Mouse (Mus musculus) CH12.LX (cell line): ENCODE measurements around the gene Dhcr7. TPM values are rescaled to one million over a fixed set of nuclear protein-coding genes. Genes with fewer than 3 reads are reported as not detected.

Source experiments
- DNase-seq: peaks from one replicate; pipeline ENCODE4 v3.0.0-alpha.2; 2013; ENCODE audit errors: extremely low read depth
- H3K27ac ChIP-seq: 2 replicates; pipeline ENCODE4 v1.5.1; 2012; ENCODE audit warnings: low read depth, mild to moderate bottlenecking, control low read depth, moderate library complexity; ENCODE audit not compliant: insufficient read depth
- H3K27me3 ChIP-seq: replicated peaks from 2 replicates; pipeline ENCODE3; 2012; ENCODE audit warnings: inconsistent platforms
- H3K36me3 ChIP-seq, 2 experiments: replicated peaks in 1 of 2; 2 replicates each; pipeline versions ENCODE3 to v1.6.1; 2012; ENCODE audit warnings: inconsistent platforms in 1 of 2, low read length in 1 of 2, mild to moderate bottlenecking in 1 of 2, mixed read lengths in 1 of 2, moderate library complexity in 1 of 2; ENCODE audit not compliant: control insufficient read depth in 1 of 2, insufficient read depth in 1 of 2
- H3K4me1 ChIP-seq, 2 experiments: 2 replicates each; pipeline ENCODE4 v1.6.1; 2012; ENCODE audit warnings: inconsistent platforms in 1 of 2, moderate library complexity in 1 of 2; ENCODE audit not compliant: insufficient read depth in 2 of 2, control insufficient read depth in 1 of 2
- H3K4me2 ChIP-seq: 2 replicates; pipeline ENCODE4 v1.6.1; 2012; ENCODE audit warnings: low read depth, mild to moderate bottlenecking, control low read depth; ENCODE audit not compliant: poor library complexity, insufficient read depth, severe bottlenecking
- H3K4me3 ChIP-seq, 3 experiments: fragments of 150-350 bp in 1 of 3; sonication (generic) in 1 of 3; replicated peaks in 1 of 3; 2 replicates each; pipeline versions ENCODE3 to v1.5.1; 2011 to 2012; ENCODE audit warnings: low read depth in 2 of 3, low read length in 2 of 3, mild to moderate bottlenecking in 2 of 3, moderate library complexity in 2 of 3, control low read depth in 1 of 3, improper control_type of control experiment in 1 of 3, inconsistent platforms in 1 of 3, mixed read lengths in 1 of 3; ENCODE audit not compliant: poor library complexity in 1 of 3
- H3K79me2 ChIP-seq: replicated peaks from 2 replicates; pipeline ENCODE4 v1.6.1; 2012; ENCODE audit warnings: mild to moderate bottlenecking, moderate library complexity; ENCODE audit not compliant: control insufficient read depth, poor library complexity, insufficient read depth, severe bottlenecking; ENCODE audit errors: extremely low read depth
- H3K9ac ChIP-seq: 2 replicates; pipeline ENCODE4 v1.6.1; 2012; ENCODE audit warnings: low read depth, mild to moderate bottlenecking, control low read depth, moderate library complexity; ENCODE audit not compliant: insufficient read depth
- H3K9me3 ChIP-seq: replicated peaks from 2 replicates; pipeline ENCODE3; 2012; ENCODE audit warnings: low read length, inconsistent platforms, mixed read lengths
- CHD1 ChIP-seq: IDR thresholded peaks from 2 replicates; pipeline ENCODE4 v1.6.1; 2012; ENCODE audit warnings: low read depth, low read length, improper control_type of control experiment, inconsistent platforms
- E2F4 ChIP-seq: IDR thresholded peaks from 2 replicates; pipeline ENCODE4 v1.6.1; 2011; ENCODE audit warnings: low read depth, low read length, improper control_type of control experiment; ENCODE audit not compliant: insufficient replicate concordance
- ELF1 ChIP-seq: IDR thresholded peaks from 2 replicates; pipeline ENCODE4 v1.6.1; 2014; ENCODE audit warnings: low read depth, mild to moderate bottlenecking, inconsistent platforms, low read length, improper control_type of control experiment
- EP300 ChIP-seq: IDR thresholded peaks from 2 replicates; pipeline ENCODE4 v1.6.1; 2011; ENCODE audit warnings: low read length, improper control_type of control experiment
- ETS1 ChIP-seq: conservative IDR thresholded peaks from 2 replicates; pipeline ENCODE4 v1.6.1; 2012; ENCODE audit warnings: low read depth, mild to moderate bottlenecking, inconsistent platforms, low read length, improper control_type of control experiment, moderate library complexity
- IRF4 ChIP-seq: IDR thresholded peaks from 2 replicates; pipeline ENCODE4 v1.6.1; 2014; ENCODE audit warnings: low read depth, mild to moderate bottlenecking, inconsistent platforms, low read length, improper control_type of control experiment
- JUN ChIP-seq: IDR thresholded peaks from 2 replicates; pipeline ENCODE4 v1.6.1; 2011; ENCODE audit warnings: low read depth, mild to moderate bottlenecking, low read length, improper control_type of control experiment, moderate library complexity; ENCODE audit not compliant: insufficient read depth
- MAX ChIP-seq: IDR thresholded peaks from 2 replicates; pipeline ENCODE4 v1.6.1; 2011; ENCODE audit warnings: low read length, improper control_type of control experiment
- MEF2A ChIP-seq: IDR thresholded peaks from 2 replicates; pipeline ENCODE4 v1.6.1; 2014; ENCODE audit warnings: low read depth, mild to moderate bottlenecking, inconsistent platforms, low read length, improper control_type of control experiment, borderline replicate concordance
- MYC ChIP-seq: IDR thresholded peaks from 2 replicates; pipeline ENCODE4 v1.6.1; 2011; ENCODE audit warnings: low read depth, mild to moderate bottlenecking, improper control_type of control experiment, low read length
- NELFE ChIP-seq: IDR thresholded peaks from 2 replicates; pipeline ENCODE4 v1.6.1; 2011; ENCODE audit warnings: low read depth, low read length, improper control_type of control experiment
- PAX5 ChIP-seq: IDR thresholded peaks from 2 replicates; pipeline ENCODE4 v1.6.1; 2012; ENCODE audit warnings: low read length, inconsistent platforms, mixed read lengths
- RCOR1 ChIP-seq: conservative IDR thresholded peaks from 2 replicates; pipeline ENCODE4 v1.6.1; 2012; ENCODE audit warnings: low read depth, mild to moderate bottlenecking, inconsistent platforms, low read length, improper control_type of control experiment
- SMC3 ChIP-seq: IDR thresholded peaks from 2 replicates; pipeline ENCODE4 v1.6.1; 2011; ENCODE audit warnings: low read depth, low read length, improper control_type of control experiment
- TBP ChIP-seq: conservative IDR thresholded peaks from 2 replicates; pipeline ENCODE4 v1.6.1; 2011; ENCODE audit warnings: low read depth, low read length, improper control_type of control experiment
- UBTF ChIP-seq: IDR thresholded peaks from 2 replicates; pipeline ENCODE4 v1.6.1; 2012; ENCODE audit warnings: low read depth, mild to moderate bottlenecking, inconsistent platforms, low read length, improper control_type of control experiment, moderate library complexity
- ZKSCAN1 ChIP-seq: IDR thresholded peaks from 2 replicates; pipeline ENCODE4 v1.6.1; 2012; ENCODE audit warnings: low read depth, inconsistent platforms, low read length, improper control_type of control experiment, borderline replicate concordance
- ZNF384 ChIP-seq: IDR thresholded peaks from 2 replicates; pipeline ENCODE4 v1.6.1; 2012; ENCODE audit warnings: low read depth, low read length, improper control_type of control experiment, inconsistent platforms
- dilution Hi-C: fragments of 300-500 bp; cut with MboI; formaldehyde crosslinking; loops from 2 replicates; pipeline ENCODE4 v1.14.3; 2020; ENCODE audit warnings: low sequenced_read_pairs; ENCODE audit not compliant: extremely low pct_unique_long_range_greater_than_20kb, extremely low pct_ligation_motif_present
- in situ Hi-C: fragments of 300-500 bp; cut with MboI; formaldehyde crosslinking; loops from 3 replicates; pipeline ENCODE4 v1.14.3; 2019; ENCODE audit warnings: low sequenced_read_pairs, low pct_ligation_motif_present, low pct_unique_long_range_greater_than_20kb, mixed read lengths
- polyA plus RNA-seq: library from polyadenylated mRNA; unstranded; fragments of >175 nt; gene quantifications from 2 replicates; pipeline ENCODE4 v1.2.1, GENCODE M21; 2012; ENCODE audit warnings: low read depth; ENCODE audit not compliant: insufficient read length
- total RNA-seq, 2 experiments: library from RNA; depleted of rRNA; stranded (reverse); fragments of 300-350 nt in 1 of 2; fragments of >200 nt in 1 of 2; gene quantifications; 2 replicates each; pipeline ENCODE4 v1.2.3; 2012 to 2014

Gene Dhcr7
- total and polyA plus RNA-seq, 3 experiments: 18.1 to 60.3 (median 22.1) TPM

GRCm38 (mm10) chr7:143841301-143841700 lies 18.4 kb downstream of the Dhcr7 start:
- Histone ChIP-seq H3K36me3 (peaks cover 69 to 96% of the 10 kb centered on the region in 2 experiments), H3K4me2 (no peak overlapping the region), H3K4me1 (peaks cover 3 to 20% of the 10 kb centered on the region in 2 experiments; a peak in 3 of 4 replicates), H3K9me3 (no peaks in the 10 kb centered on the region), H3K27me3 (no peaks in the 10 kb centered on the region), H3K79me2 (no peaks in the 10 kb centered on the region), H3K9ac (no peak overlapping the region), H3K27ac (no peak overlapping the region), H3K4me3 (no peak overlapping the region)
- no peak for TF ChIP-seq EP300
- TF ChIP-seq CHD1: no peak
- no peak for TF ChIP-seq NELFE
- no peak for TF ChIP-seq IRF4
- TF ChIP-seq MEF2A: no peak
- TF ChIP-seq PAX5: no peak
- TF ChIP-seq ELF1: no peak
- TF ChIP-seq ZNF384: no peak
- no peak for TF ChIP-seq MAX
- TF ChIP-seq ETS1: no peak
- no peak for TF ChIP-seq TBP
- TF ChIP-seq ZKSCAN1: no peak
- TF ChIP-seq E2F4: no peak
- TF ChIP-seq JUN: no peak
- TF ChIP-seq UBTF: no peak
- no peak for TF ChIP-seq MYC
- TF ChIP-seq RCOR1: no peak
- TF ChIP-seq SMC3: no peak
- DNase-seq: no peak
- in situ Hi-C loops (no loop called here), dilution Hi-C loops (no loop called here)

- DNase-seq: no peak
- Histone ChIP-seq H3K36me3 (peaks cover 41 to 59% of the 10 kb centered on the region in 2 experiments), H3K27ac (no peak overlapping the region), H3K9me3 (no peaks in the 10 kb centered on the region), H3K4me1 (peaks cover 0 to 6% of the 10 kb centered on the region in 2 experiments; a peak in 2 of 4 replicates), H3K4me3 (no peak overlapping the region), H3K79me2 (no peaks in the 10 kb centered on the region), H3K27me3 (no peaks in the 10 kb centered on the region), H3K9ac (no peak overlapping the region), H3K4me2 (no peak overlapping the region)
- in situ Hi-C loops (no loop called here), dilution Hi-C loops (no loop called here)
- TF ChIP-seq EP300 (no peak), MYC (no peak), ETS1 (no peak), TBP (no peak)
These were observed 25.3 kb downstream of the Dhcr7 start for GRCm38 (mm10) chr7:143848127-143848767.
